ENCODE assay signal across 8 mouse cellular contexts in genomic region chr8:111732406-111733085, GRCm38 (mm10). TPM values are rescaled to one million over a fixed set of nuclear protein-coding genes. Genes with fewer than 3 reads are reported as not detected.
A peak's percentile ranks its signal among the peaks of the same experiment; 100 is the strongest.
DNase-seq lines count a peak whose midpoint lies in the region; ATAC-seq and TF ChIP-seq lines count a peak whose summit lies in the region.

No protein-coding gene starts in this region.

- H3K27me3 ChIP-seq in megakaryocyte, embryonic 14.5 days (replicated peaks): peaks cover 98% of the 10 kb centered on the region
- no peaks in the 10 kb centered on the region for H3K27me3 ChIP-seq in embryonic facial prominence, embryonic 14.5 days (replicated peaks; ENCODE audit: control insufficient read depth, insufficient read depth, low read length)
- H3K27me3 ChIP-seq in hindbrain, postnatal 0 days (ENCODE audit: insufficient read depth, low read length): no peaks in the 10 kb centered on the region
- H3K27me3 ChIP-seq in liver, embryonic 16.5 days (ENCODE audit: control insufficient read depth, insufficient read depth, low read depth, low read length): peaks cover 43% of the 10 kb centered on the region

- H3K4me3 ChIP-seq in megakaryocyte, embryonic 14.5 days (replicated peaks): peak overlapping the region; percentile 95
- peak overlapping the region; percentile 76 for H3K4me3 ChIP-seq in embryonic facial prominence, embryonic 14.5 days (ENCODE audit: low read depth, low read length)
- H3K4me3 ChIP-seq in hindbrain, postnatal 0 days (ENCODE audit: low read length): peak overlapping the region; percentile 74
- peak overlapping the region; percentile 66 for H3K4me3 ChIP-seq in liver, embryonic 16.5 days (ENCODE audit: low read depth, low read length)

- no peaks in the 10 kb centered on the region for H3K36me3 ChIP-seq in megakaryocyte, embryonic 14.5 days (replicated peaks; ENCODE audit: low read length)
- no peaks in the 10 kb centered on the region for H3K36me3 ChIP-seq in embryonic facial prominence, embryonic 14.5 days (ENCODE audit: control insufficient read depth, insufficient read depth, low read length)
- H3K36me3 ChIP-seq in hindbrain, postnatal 0 days (ENCODE audit: insufficient read depth, low read length): no peaks in the 10 kb centered on the region
- no peaks in the 10 kb centered on the region for H3K36me3 ChIP-seq in liver, embryonic 16.5 days (ENCODE audit: control insufficient read depth, insufficient read depth)

- H3K9ac ChIP-seq in embryonic facial prominence, embryonic 14.5 days (ENCODE audit: low read depth, low read length): peak overlapping the region; percentile 88
- peak overlapping the region; percentile 85 for H3K9ac ChIP-seq in hindbrain, postnatal 0 days (replicated peaks; ENCODE audit: low read length)
- H3K9ac ChIP-seq in liver, embryonic 16.5 days (ENCODE audit: low read depth, low read length): peak overlapping the region; percentile 47; the same call in 1 of the 2 replicates

- no peak for TF ChIP-seq CTCF in hindbrain, postnatal 0 days (IDR thresholded peaks at IDR 0.05; ENCODE audit: low read depth)

- H3K4me2 ChIP-seq in embryonic facial prominence, embryonic 14.5 days (ENCODE audit: low read depth, low read length): peak overlapping the region; percentile 76
- peak overlapping the region; percentile 82 for H3K4me2 ChIP-seq in hindbrain, postnatal 0 days (ENCODE audit: low read depth, low read length)
- peak overlapping the region; percentile 85 for H3K4me2 ChIP-seq in liver, embryonic 16.5 days (ENCODE audit: low read depth, low read length)

- H3K4me1 ChIP-seq in megakaryocyte, embryonic 14.5 days: peaks cover 81% of the 10 kb centered on the region
- peaks cover 53% of the 10 kb centered on the region for H3K4me1 ChIP-seq in embryonic facial prominence, embryonic 14.5 days (ENCODE audit: control insufficient read depth, insufficient read depth, low read length)
- peaks cover 59% of the 10 kb centered on the region for H3K4me1 ChIP-seq in hindbrain, postnatal 0 days (ENCODE audit: insufficient read depth, low read length)
- H3K4me1 ChIP-seq in liver, embryonic 16.5 days (ENCODE audit: control insufficient read depth, low read depth, low read length): peaks cover 24% of the 10 kb centered on the region

- H3K27ac ChIP-seq in embryonic facial prominence, embryonic 14.5 days (replicated peaks; ENCODE audit: low read depth, low read length): peak overlapping the region; percentile 65
- H3K27ac ChIP-seq in hindbrain, postnatal 0 days: peak overlapping the region; percentile 86
- H3K27ac ChIP-seq in liver, embryonic 16.5 days (ENCODE audit: low read length): peak overlapping the region; percentile 41

- H3K9me3 ChIP-seq in megakaryocyte, embryonic 14.5 days: no peaks in the 10 kb centered on the region
- H3K9me3 ChIP-seq in embryonic facial prominence, embryonic 14.5 days (ENCODE audit: control insufficient read depth, low read length): no peaks in the 10 kb centered on the region
- no peaks in the 10 kb centered on the region for H3K9me3 ChIP-seq in hindbrain, postnatal 0 days (ENCODE audit: low read length)
- no peaks in the 10 kb centered on the region for H3K9me3 ChIP-seq in liver, embryonic 16.5 days (replicated peaks; ENCODE audit: control insufficient read depth, low read length)

- 16% methylated on average over 10 of the region's 10 CpGs for WGBS in embryonic facial prominence, embryonic 14.5 days
- 22% methylated on average over 10 of the region's 10 CpGs for WGBS in hindbrain, postnatal 0 days
- WGBS in liver, embryonic 16.5 days (ENCODE audit: insufficient replicate concordance): 21% methylated on average over 10 of the region's 10 CpGs

- DNase-seq in embryonic facial prominence, embryonic 14.5 days (ENCODE audit: low spot score): no peak
- DNase-seq in hindbrain, postnatal 0 days (ENCODE audit: low spot score): peak; percentile 21
- DNase-seq in frontal cortex, postnatal 10 days (ENCODE audit: low spot score in 2 of 2): no peak
- no peak for DNase-seq in c-Kit-positive CD71-positive TER-119-positive erythroid progenitor cells, embryonic 14.5 days (ENCODE audit: low spot score)
- DNase-seq in left cerebral cortex, adult 11 months (ENCODE audit: low spot score): no peak

- ATAC-seq in megakaryocyte, adult 5-6 weeks (ENCODE audit: poor library complexity, severe bottlenecking): no peak
- peak; percentile 0; the same call in 1 of the 2 replicates for ATAC-seq in embryonic facial prominence, embryonic 14.5 days (ENCODE audit: low read depth)
- ATAC-seq in hindbrain, postnatal 0 days: no peak
- ATAC-seq in liver, embryonic 16.5 days (ENCODE audit: low read depth): no peak

RNA-seq across cellular contexts. Expression of gene Bcar1, which starts 11.1 kb away (rescaled TPM):
- polyA plus RNA-seq in megakaryocyte, embryonic 14.5 days (2012; ENCODE audit: insufficient read depth, low replicate concordance): 1.1 and 1.5 TPM in 2 replicates
- 0.21 TPM in 1 of 2 replicates, not detected in the other for total RNA-seq in megakaryocyte, adult 5-6 weeks (2015)
- not detected in 2 replicates for total RNA-seq in megakaryocyte, adult 5-6 weeks (2017)
- 34.9 and 35.3 TPM in 2 replicates for polyA plus RNA-seq in embryonic facial prominence, embryonic 14.5 days (2014; fragmentation: Nextera tagmentation; extraction: Ambion mirVana)
- 93.6 and 100 TPM in 2 replicates for total RNA-seq in hindbrain, postnatal 0 days (2014; rRNA removed)
- polyA plus RNA-seq in hindbrain, postnatal 0 days (2015; fragmentation: Nextera tagmentation; extraction: Ambion mirVana): 42.6 and 48.8 TPM in 2 replicates
- 9.5 and 13.1 TPM in 2 replicates for polyA plus RNA-seq in liver, embryonic 16.5 days (2015; fragmentation: Nextera tagmentation; extraction: Ambion mirVana)

RNA-seq across cellular contexts. Expression of gene Ctrb1, which starts 41.7 kb away (rescaled TPM):
- 3.6 TPM in 1 of 2 replicates, not detected in the other for polyA plus RNA-seq in megakaryocyte, embryonic 14.5 days (2012; ENCODE audit: insufficient read depth, low replicate concordance)
- not detected in 2 replicates for total RNA-seq in megakaryocyte, adult 5-6 weeks (2015)
- not detected in 2 replicates for total RNA-seq in megakaryocyte, adult 5-6 weeks (2017)
- polyA plus RNA-seq in embryonic facial prominence, embryonic 14.5 days (2014; fragmentation: Nextera tagmentation; extraction: Ambion mirVana): not detected in 2 replicates
- not detected in 2 replicates for total RNA-seq in hindbrain, postnatal 0 days (2014; rRNA removed)
- polyA plus RNA-seq in hindbrain, postnatal 0 days (2015; fragmentation: Nextera tagmentation; extraction: Ambion mirVana): not detected in 2 replicates
- polyA plus RNA-seq in liver, embryonic 16.5 days (2015; fragmentation: Nextera tagmentation; extraction: Ambion mirVana): 7.7 and 58.8 TPM in 2 replicates
